Mouse (Mus musculus) forebrain, embryonic 12.5 days (tissue): Measurements from ENCODE around the gene Brsk2. TPM values are rescaled to one million over a fixed set of nuclear protein-coding genes. Genes with fewer than 3 reads are reported as not detected.

Experiments
- ATAC-seq: fragments of 200-750 bp; cut with Nextera tagmentation; 2 replicates; pipeline ENCODE4 v1.8.0; 2017; ENCODE audit warnings: moderate TSS enrichment; ENCODE audit not compliant: low FRiP score
- H3K27ac ChIP-seq: fragments of 300-500 bp; sonication (generic); 2 replicates; pipeline ENCODE4 v1.5.1; 2016; ENCODE audit warnings: mild to moderate bottlenecking
- H3K27me3 ChIP-seq: fragments of 300-500 bp; sonication (generic); 2 replicates; pipeline ENCODE4 v1.6.1; 2016; ENCODE audit warnings: mild to moderate bottlenecking
- H3K36me3 ChIP-seq: fragments of 300-500 bp; sonication (generic); replicated peaks from 2 replicates; pipeline ENCODE4 v1.6.1; 2016; ENCODE audit warnings: mild to moderate bottlenecking
- H3K4me1 ChIP-seq: fragments of 300-500 bp; sonication (generic); 2 replicates; pipeline ENCODE4 v1.6.1; 2016
- H3K4me2 ChIP-seq: fragments of 300-500 bp; sonication (generic); 2 replicates; pipeline ENCODE4 v1.6.1; 2016; ENCODE audit warnings: mild to moderate bottlenecking, moderate library complexity
- H3K4me3 ChIP-seq: fragments of 300-500 bp; sonication (generic); replicated peaks from 2 replicates; pipeline ENCODE4 v1.5.1; 2016; ENCODE audit warnings: mild to moderate bottlenecking
- H3K9ac ChIP-seq: fragments of 300-500 bp; sonication (generic); 2 replicates; pipeline ENCODE4 v1.6.1; 2016; ENCODE audit warnings: mild to moderate bottlenecking
- H3K9me3 ChIP-seq: fragments of 300-500 bp; sonication (generic); 2 replicates; pipeline ENCODE4 v1.6.1; 2016
- WGBS: fragments of 180-500 bp; shearing (Covaris S2); methylation state at CpG from one replicate; pipeline ENCODE4 v1.1.7; 2016; 5-methylcytosine and 5-hydroxymethylcytosine counted together
- polyA plus RNA-seq: library from polyadenylated mRNA; unstranded; fragments of >200 nt; fragmentation: Nextera tagmentation; extraction: Ambion mirVana; gene quantifications from 2 replicates; pipeline ENCODE4 v1.2.1, GENCODE M21; 2016

The Brsk2 gene
- polyA plus RNA-seq, 1 experiment from 2014 or later: 19.8 TPM

GRCm38 (mm10) chr7:141994121-141994520 is 44.6 kb downstream of the Brsk2 start:
- no peak overlapping the region for H3K9ac ChIP-seq
- H3K4me3 ChIP-seq: no peak overlapping the region
- ATAC-seq: no peak
- peaks cover 100% of the 10 kb centered on the region for H3K36me3 ChIP-seq
- WGBS: 90% methylated on average over 4 of the region's 4 CpGs
- no peaks in the 10 kb centered on the region for H3K4me1 ChIP-seq
- H3K9me3 ChIP-seq: no peaks in the 10 kb centered on the region
- no peaks in the 10 kb centered on the region for H3K27me3 ChIP-seq
- H3K4me2 ChIP-seq: no peak overlapping the region
- no peak overlapping the region for H3K27ac ChIP-seq

- no peaks in the 10 kb centered on the region for H3K4me1 ChIP-seq
- H3K36me3 ChIP-seq: peaks cover 94% of the 10 kb centered on the region
- H3K4me2 ChIP-seq: no peak overlapping the region
- H3K4me3 ChIP-seq: no peak overlapping the region
- no peaks in the 10 kb centered on the region for H3K27me3 ChIP-seq
- no peak for ATAC-seq
- WGBS: 95% methylated on average over 3 of the region's 3 CpGs
- H3K9me3 ChIP-seq: no peaks in the 10 kb centered on the region
- H3K9ac ChIP-seq: no peak overlapping the region
- H3K27ac ChIP-seq: no peak overlapping the region
Observed at GRCm38 (mm10) chr7:142000661-142001060, 51.1 kb downstream of the Brsk2 start.

DNA sequence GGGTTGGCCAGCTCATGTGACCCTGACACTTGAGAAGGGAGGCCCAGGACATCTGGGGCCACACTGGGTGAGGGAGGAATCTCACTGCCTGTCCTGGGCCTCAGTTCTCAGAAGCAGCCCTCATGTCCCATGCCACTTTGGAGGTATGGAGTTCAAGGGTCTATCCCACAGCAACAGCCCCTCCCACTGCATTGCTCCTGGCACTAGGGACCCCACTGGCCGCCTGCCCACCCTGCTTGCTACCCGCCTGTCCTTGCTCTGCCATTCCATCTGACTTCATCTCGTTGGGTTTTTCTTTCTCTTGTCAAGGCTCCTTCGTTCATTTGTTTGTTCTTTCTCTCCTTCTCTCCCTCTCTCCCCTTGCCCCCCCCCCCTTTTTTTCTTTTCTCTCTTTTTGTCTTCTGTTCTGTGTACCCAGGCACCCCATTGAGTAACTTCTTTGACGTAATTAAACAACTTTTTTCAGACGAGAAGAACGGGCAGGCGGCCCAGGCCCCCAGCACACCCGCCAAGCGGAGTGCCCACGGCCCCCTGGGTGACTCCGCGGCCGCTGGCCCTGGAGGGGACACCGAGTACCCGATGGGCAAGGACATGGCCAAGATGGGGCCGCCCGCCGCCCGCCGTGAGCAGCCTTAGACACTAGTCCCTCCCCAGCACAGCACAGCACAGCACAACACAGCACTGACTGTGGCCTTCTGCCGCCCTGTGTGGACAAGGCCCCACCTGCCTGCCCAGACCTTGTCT is 52.2 kb downstream of the Brsk2 start:
- H3K9ac ChIP-seq: no peak overlapping the region
- H3K27ac ChIP-seq: 0 out of 2 replicates have a peak overlapping the region, but pooled peaks have one; percentile 19
- no peaks in the 10 kb centered on the region for H3K27me3 ChIP-seq
- H3K36me3 ChIP-seq: peaks cover 87% of the 10 kb centered on the region
- 70% methylated on average over 21 of the region's 22 CpGs for WGBS
- H3K4me3 ChIP-seq: no peak overlapping the region
- H3K4me1 ChIP-seq: no peaks in the 10 kb centered on the region
- H3K4me2 ChIP-seq: no peak overlapping the region
- no peak; the same call in 1 of the 2 replicates for ATAC-seq
- no peaks in the 10 kb centered on the region for H3K9me3 ChIP-seq

DNA sequence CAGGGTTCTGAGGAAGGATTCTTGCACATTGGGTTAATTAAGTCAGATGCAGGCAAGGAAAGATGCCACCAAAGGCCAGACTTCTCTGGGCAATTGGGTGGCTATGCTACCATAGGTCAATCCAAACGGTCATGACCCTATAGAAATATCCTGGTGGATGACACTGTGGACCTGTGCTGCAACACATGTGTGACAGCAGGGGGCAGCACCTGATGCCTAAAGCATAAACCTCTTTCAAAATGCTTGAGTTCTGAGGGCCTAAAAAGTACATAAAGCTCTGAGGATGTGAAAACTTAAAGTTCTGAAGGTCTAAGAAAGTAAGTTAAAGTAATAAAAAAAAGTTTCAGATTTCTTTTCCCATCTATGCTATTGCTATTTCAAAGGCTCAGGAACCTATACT is 67.0 kb downstream of the Brsk2 start:
- ATAC-seq: no peak
- Histone ChIP-seq H3K4me2 (no peak overlapping the region), H3K4me3 (no peak overlapping the region), H3K36me3 (peaks cover 29% of the 10 kb centered on the region), H3K27me3 (no peaks in the 10 kb centered on the region), H3K9ac (no peak overlapping the region), H3K9me3 (no peaks in the 10 kb centered on the region), H3K4me1 (no peaks in the 10 kb centered on the region), H3K27ac (no peak overlapping the region)
- 67% methylated on average over 1 of the region's 1 CpGs for WGBS

DNA sequence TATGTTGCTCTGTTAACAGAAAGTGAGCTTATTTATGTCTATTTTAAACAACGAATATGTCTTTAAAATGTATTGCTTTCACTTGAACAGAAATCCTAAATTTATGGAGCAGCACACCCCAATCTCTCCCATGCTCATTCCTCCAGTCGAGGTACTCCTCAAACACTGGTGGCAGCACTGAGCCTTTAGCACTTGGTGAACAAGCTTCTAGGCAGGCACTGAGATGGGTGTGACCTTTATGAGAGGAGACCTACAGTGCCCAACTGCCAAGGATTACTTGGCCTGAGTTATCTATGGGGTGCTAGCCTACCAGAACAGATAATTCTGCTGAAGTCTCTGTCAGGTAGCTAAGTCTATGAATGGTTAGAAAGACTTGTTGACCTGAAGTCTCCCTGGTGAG is 70.1 kb downstream of the Brsk2 start:
- Histone ChIP-seq H3K4me1 (no peaks in the 10 kb centered on the region), H3K27ac (no peak overlapping the region), H3K36me3 (0 out of 2 replicates have a peak, but pooled peaks cover 13% of the 10 kb centered on the region), H3K4me2 (no peak overlapping the region), H3K9me3 (no peaks in the 10 kb centered on the region), H3K9ac (no peak overlapping the region), H3K4me3 (no peak overlapping the region), H3K27me3 (no peaks in the 10 kb centered on the region)
- 54% methylated on average over 2 of the region's 2 CpGs for WGBS
- ATAC-seq: no peak

DNA sequence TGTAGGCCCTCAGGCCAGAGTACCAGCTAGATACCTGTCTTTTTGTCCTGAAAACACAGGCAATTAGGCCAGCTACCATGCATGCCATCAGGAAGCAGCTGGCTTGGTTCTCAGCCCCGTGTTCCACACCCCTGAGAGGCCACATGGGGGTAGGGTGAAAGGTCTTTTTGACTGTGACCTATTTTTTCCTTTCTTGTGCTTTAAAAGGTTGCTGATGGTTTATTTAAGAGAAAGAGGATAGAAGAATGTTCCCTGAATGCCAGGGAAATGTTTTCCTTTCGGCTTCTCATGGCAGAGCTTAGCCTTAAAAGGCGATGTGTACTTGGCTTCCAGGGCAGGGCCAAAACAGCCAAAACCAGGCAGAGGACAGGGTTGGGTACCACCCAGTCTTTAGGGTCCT is 71.3 kb downstream of the Brsk2 start:
- ATAC-seq: no peak
- H3K9ac ChIP-seq: no peak overlapping the region
- H3K27ac ChIP-seq: no peak overlapping the region
- peaks cover 3% of the 10 kb centered on the region; the same call in 1 of the 2 replicates for H3K4me1 ChIP-seq
- no peak overlapping the region for H3K4me2 ChIP-seq
- no peak overlapping the region for H3K4me3 ChIP-seq
- H3K9me3 ChIP-seq: no peaks in the 10 kb centered on the region
- no peaks in the 10 kb centered on the region for H3K27me3 ChIP-seq
- 0 out of 2 replicates have a peak, but pooled peaks cover 4% of the 10 kb centered on the region for H3K36me3 ChIP-seq
- 76% methylated on average over 3 of the region's 3 CpGs for WGBS

- Histone ChIP-seq H3K27ac (no peak overlapping the region), H3K4me3 (no peak overlapping the region), H3K9ac (no peak overlapping the region), H3K27me3 (no peaks in the 10 kb centered on the region), H3K4me1 (peaks cover 6% of the 10 kb centered on the region), H3K9me3 (no peaks in the 10 kb centered on the region), H3K4me2 (no peak overlapping the region), H3K36me3 (no peaks in the 10 kb centered on the region)
- 81% methylated on average over 2 of the region's 2 CpGs for WGBS
- ATAC-seq: no peak
Observed at GRCm38 (mm10) chr7:142025196-142025595, 75.6 kb downstream of the Brsk2 start.

DNA sequence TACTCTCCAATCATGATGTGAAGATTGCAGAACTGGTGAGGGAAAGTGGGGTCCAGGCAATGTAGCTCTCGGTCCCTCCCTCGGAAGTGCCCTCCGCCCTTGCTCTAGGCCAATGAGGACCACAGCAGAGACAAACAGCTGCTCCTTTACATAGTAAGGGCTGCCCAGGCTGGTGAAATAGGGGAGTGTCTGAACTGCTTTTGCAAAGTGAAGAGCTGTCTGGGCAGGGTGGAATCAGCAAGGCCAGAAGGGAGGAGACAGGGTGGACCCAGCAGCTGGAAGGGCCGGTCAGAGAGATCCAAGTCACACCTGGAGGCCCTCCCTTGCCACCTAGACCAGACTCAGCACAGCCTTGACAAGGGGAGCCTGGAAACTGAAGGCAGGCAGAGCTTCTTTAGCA is 76.4 kb downstream of the Brsk2 start:
- no peak overlapping the region for H3K27ac ChIP-seq
- no peak overlapping the region for H3K4me3 ChIP-seq
- no peak for ATAC-seq
- H3K9me3 ChIP-seq: no peaks in the 10 kb centered on the region
- H3K27me3 ChIP-seq: no peaks in the 10 kb centered on the region
- no peak overlapping the region for H3K4me2 ChIP-seq
- H3K4me1 ChIP-seq: peaks cover 6% of the 10 kb centered on the region
- no peak overlapping the region for H3K9ac ChIP-seq
- H3K36me3 ChIP-seq: no peaks in the 10 kb centered on the region
- 84% methylated on average over 4 of the region's 4 CpGs for WGBS

DNA sequence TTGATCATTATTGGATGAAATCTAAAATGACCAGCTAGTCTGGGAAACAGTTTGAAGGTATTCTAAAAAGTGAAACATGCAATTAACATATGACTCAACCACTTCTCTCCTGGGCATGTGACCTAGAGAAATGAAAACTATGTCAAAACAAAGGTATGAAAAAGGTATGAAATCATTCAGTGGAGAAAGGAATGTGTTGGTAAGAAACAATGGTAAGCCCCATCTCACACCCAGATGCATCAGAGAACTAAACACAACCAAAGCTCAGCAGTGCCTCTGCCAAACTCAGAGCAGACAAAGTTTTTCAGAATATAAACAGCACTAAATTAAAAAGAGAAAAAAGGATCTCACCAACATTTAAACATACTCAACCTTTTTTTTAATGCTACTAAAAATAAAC is 80.5 kb downstream of the Brsk2 start:
- no peak for ATAC-seq
- no peaks in the 10 kb centered on the region for H3K9me3 ChIP-seq
- no peak overlapping the region for H3K9ac ChIP-seq
- no peaks in the 10 kb centered on the region for H3K36me3 ChIP-seq
- H3K4me2 ChIP-seq: no peak overlapping the region
- peaks cover 5% of the 10 kb centered on the region for H3K4me1 ChIP-seq
- H3K27me3 ChIP-seq: no peaks in the 10 kb centered on the region
- H3K27ac ChIP-seq: no peak overlapping the region
- no peak overlapping the region for H3K4me3 ChIP-seq

DNA sequence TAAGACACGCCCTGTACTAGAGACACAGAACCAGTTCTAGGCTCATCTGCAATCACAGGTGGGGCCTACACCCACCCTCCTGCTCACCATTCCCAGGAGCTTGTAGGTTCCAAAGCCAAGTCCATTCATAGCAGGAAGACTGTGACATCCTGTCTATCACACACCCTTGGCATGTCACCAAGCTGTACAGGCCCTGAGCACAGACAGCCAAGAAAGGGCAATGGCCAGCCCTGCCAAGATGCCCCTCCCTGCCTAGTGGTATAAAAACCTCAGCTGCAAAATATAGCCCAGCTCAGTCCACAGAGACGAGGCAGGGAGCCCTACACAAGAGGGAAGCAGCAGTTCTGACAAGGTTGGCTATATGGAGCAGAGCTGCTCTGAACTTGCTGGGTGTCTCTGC is 84.6 kb downstream of the Brsk2 start:
- H3K9ac ChIP-seq: no peak overlapping the region
- H3K4me2 ChIP-seq: no peak overlapping the region
- H3K4me1 ChIP-seq: peaks cover 5% of the 10 kb centered on the region
- H3K27me3 ChIP-seq: no peaks in the 10 kb centered on the region
- 0 out of 2 replicates have a peak, but pooled peaks cover 2% of the 10 kb centered on the region for H3K36me3 ChIP-seq
- H3K9me3 ChIP-seq: no peaks in the 10 kb centered on the region
- no peak overlapping the region for H3K4me3 ChIP-seq
- ATAC-seq: no peak
- H3K27ac ChIP-seq: no peak overlapping the region
- 86% methylated on average over 2 of the region's 2 CpGs for WGBS

GRCm38 (mm10) chr7:142035048-142035811 is 85.7 kb downstream of the Brsk2 start:
- Histone ChIP-seq H3K36me3 (0 out of 2 replicates have a peak, but pooled peaks cover 2% of the 10 kb centered on the region), H3K9me3 (no peaks in the 10 kb centered on the region), H3K4me2 (no peak overlapping the region), H3K4me1 (peaks cover 5% of the 10 kb centered on the region), H3K4me3 (no peak overlapping the region), H3K27ac (no peak overlapping the region), H3K9ac (no peak overlapping the region), H3K27me3 (no peaks in the 10 kb centered on the region)
- no peak for ATAC-seq
- 65% methylated on average over 2 of the region's 2 CpGs for WGBS

- Histone ChIP-seq H3K4me3 (no peak overlapping the region), H3K36me3 (0 out of 2 replicates have a peak, but pooled peaks cover 2% of the 10 kb centered on the region), H3K4me2 (no peak overlapping the region), H3K4me1 (peaks cover 5% of the 10 kb centered on the region), H3K9ac (no peak overlapping the region), H3K9me3 (no peaks in the 10 kb centered on the region), H3K27me3 (no peaks in the 10 kb centered on the region), H3K27ac (no peak overlapping the region)
- WGBS: 76% methylated on average over 4 of the region's 4 CpGs
- peak; percentile 80 for ATAC-seq
Observed at GRCm38 (mm10) chr7:142037553-142038170, 88.1 kb downstream of the Brsk2 start.
